27 mouse cellular contexts compared by ENCODE assay signal in the genomic region with DNA sequence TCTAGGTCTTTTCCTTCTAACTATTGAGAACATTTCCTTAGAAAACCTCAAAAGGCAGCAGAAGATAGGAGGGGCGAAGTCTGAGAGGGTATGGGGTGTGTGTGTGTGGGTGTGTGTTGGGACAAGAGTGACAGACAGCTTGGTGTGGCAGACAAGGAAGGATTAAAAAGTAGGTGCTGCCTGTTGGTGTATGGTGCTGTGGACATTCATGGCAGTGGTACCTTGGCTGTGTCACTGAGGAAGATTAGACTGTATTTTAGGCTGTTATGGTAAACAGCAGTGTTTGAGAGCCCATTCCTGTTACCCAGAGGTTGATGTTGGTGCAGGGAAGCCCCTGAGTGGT.
DNase-seq lines count a peak whose midpoint lies in the region; ATAC-seq and TF ChIP-seq lines count a peak whose summit lies in the region.
"Had no signal": no experiment of that assay in that cellular context is flagged by ENCODE, and none has a peak within 500 bp of the region (broad histone marks: within the 10 kb centered on the region; RNA-seq: fewer than 3 reads in every experiment).

No protein-coding gene starts in this region.

- H3K4me1 ChIP-seq in limb, embryonic 11.5 days (ENCODE audit: control insufficient read depth, insufficient read depth, low read length) = no peaks in the 10 kb centered on the region
- H3K4me1 ChIP-seq in limb, embryonic 10.5 days = no peaks in the 10 kb centered on the region
- H3K4me1 ChIP-seq in lung, embryonic 16.5 days (replicated peaks; ENCODE audit: control insufficient read depth, insufficient read depth, low read length) = peaks cover 6% of the 10 kb centered on the region; the same call in 1 of the 2 replicates
- H3K4me1 ChIP-seq in stomach, embryonic 16.5 days (ENCODE audit: control insufficient read depth, insufficient read depth, low read length) = no peaks in the 10 kb centered on the region
- no peaks in the 10 kb centered on the region for H3K4me1 ChIP-seq in stomach, postnatal 0 days (replicated peaks; ENCODE audit: control insufficient read depth, insufficient read depth)
- H3K4me1 ChIP-seq: forebrain, embryonic 10.5 days; forebrain, embryonic 13.5 days; heart, embryonic 15.5 days; hindbrain, embryonic 10.5 days had no signal

- no peak overlapping the region for H3K9ac ChIP-seq in limb, embryonic 11.5 days (ENCODE audit: low read length)
- no peak overlapping the region for H3K9ac ChIP-seq in lung, embryonic 16.5 days (ENCODE audit: low read length)
- H3K9ac ChIP-seq in stomach, embryonic 16.5 days (ENCODE audit: low read length) = no peak overlapping the region
- no peak overlapping the region for H3K9ac ChIP-seq in stomach, postnatal 0 days (ENCODE audit: low read length)
- H3K9ac ChIP-seq: forebrain, embryonic 13.5 days; heart, embryonic 12.5 days; heart, embryonic 15.5 days; hindbrain, embryonic 14.5 days had no signal

- H3K27me3 ChIP-seq in limb, embryonic 11.5 days (ENCODE audit: control insufficient read depth, insufficient read depth, low read length) = no peaks in the 10 kb centered on the region
- no peaks in the 10 kb centered on the region for H3K27me3 ChIP-seq in limb, embryonic 10.5 days (ENCODE audit: low read depth, poor library complexity, severe bottlenecking)
- H3K27me3 ChIP-seq in lung, embryonic 16.5 days (ENCODE audit: control insufficient read depth, insufficient read depth, low read depth, low read length) = no peaks in the 10 kb centered on the region
- H3K27me3 ChIP-seq in stomach, embryonic 16.5 days (ENCODE audit: control insufficient read depth, insufficient read depth, low read length) = no peaks in the 10 kb centered on the region
- no peaks in the 10 kb centered on the region for H3K27me3 ChIP-seq in stomach, postnatal 0 days (ENCODE audit: control insufficient read depth, insufficient read depth, low read length)
- H3K27me3 ChIP-seq: forebrain, embryonic 13.5 days; heart, embryonic 12.5 days; heart, embryonic 15.5 days had no signal

- TF ChIP-seq CTCF in stomach, postnatal 0 days (IDR thresholded peaks at IDR 0.05; ENCODE audit: low read depth) = no peak

- WGBS in limb, embryonic 11.5 days = 84% methylated on average over 1 of the region's 1 CpGs
- 90% methylated on average over 1 of the region's 1 CpGs for WGBS in limb, embryonic 10.5 days
- 60% methylated on average over 1 of the region's 1 CpGs for WGBS in lung, embryonic 16.5 days
- WGBS in stomach, embryonic 16.5 days = 71% methylated on average over 1 of the region's 1 CpGs
- WGBS in stomach, postnatal 0 days = 73% methylated on average over 1 of the region's 1 CpGs

- ATAC-seq in limb, embryonic 11.5 days (ENCODE audit: insufficient number of reproducible peaks, low FRiP score, low TSS enrichment, low read depth) = no peak
- peak; percentile 72 for ATAC-seq in lung, embryonic 16.5 days (ENCODE audit: low read depth)
- ATAC-seq in stomach, embryonic 16.5 days (ENCODE audit: insufficient read depth, low FRiP score) = 0 out of 2 replicates have a peak, but pooled peaks have one; percentile 50
- ATAC-seq in stomach, postnatal 0 days (ENCODE audit: low FRiP score, low TSS enrichment) = no peak
- ATAC-seq in megakaryocyte-erythroid progenitor cell, adult 5-6 weeks (replicated peaks; ENCODE audit: low FRiP score, low TSS enrichment, poor library complexity, severe bottlenecking) = 0 out of 2 replicates have a peak, but pooled peaks have one; percentile 57
- ATAC-seq: activated CD4-positive, CD25-positive, alpha-beta regulatory T cell, adult 4 months; CD4-positive, CD25-positive, alpha-beta regulatory T cell, adult 4 months; forebrain, embryonic 13.5 days; forebrain, embryonic 16.5 days had no signal

- H3K27ac ChIP-seq in limb, embryonic 11.5 days (replicated peaks; ENCODE audit: low read depth, low read length) = no peak overlapping the region
- no peak overlapping the region for H3K27ac ChIP-seq in limb, embryonic 10.5 days
- H3K27ac ChIP-seq in lung, embryonic 16.5 days (ENCODE audit: low read length) = peak overlapping the region; percentile 87
- peak overlapping the region; percentile 33; the same call in 1 of the 2 replicates for H3K27ac ChIP-seq in stomach, embryonic 16.5 days (ENCODE audit: low read length)
- H3K27ac ChIP-seq in stomach, postnatal 0 days (replicated peaks) = no peak overlapping the region
- H3K27ac ChIP-seq: forebrain, embryonic 10.5 days; forebrain, embryonic 13.5 days; heart, embryonic 15.5 days; hindbrain, embryonic 10.5 days; hindbrain, embryonic 14.5 days had no signal

- H3K4me3 ChIP-seq in limb, embryonic 11.5 days (ENCODE audit: low read depth, low read length) = no peak overlapping the region
- H3K4me3 ChIP-seq in limb, embryonic 10.5 days = no peak overlapping the region
- H3K4me3 ChIP-seq in lung, embryonic 16.5 days (ENCODE audit: low read length) = no peak overlapping the region
- H3K4me3 ChIP-seq in stomach, embryonic 16.5 days (replicated peaks; ENCODE audit: low read length) = no peak overlapping the region
- H3K4me3 ChIP-seq in stomach, postnatal 0 days (ENCODE audit: low read depth, low read length) = no peak overlapping the region
- H3K4me3 ChIP-seq: forebrain, embryonic 10.5 days; forebrain, embryonic 13.5 days; heart, embryonic 12.5 days; heart, embryonic 15.5 days; hindbrain, embryonic 10.5 days had no signal

- H3K9me3 ChIP-seq in limb, embryonic 11.5 days (ENCODE audit: control insufficient read depth, low read length) = no peaks in the 10 kb centered on the region
- H3K9me3 ChIP-seq in limb, embryonic 10.5 days (replicated peaks) = no peaks in the 10 kb centered on the region
- no peaks in the 10 kb centered on the region for H3K9me3 ChIP-seq in lung, embryonic 16.5 days (ENCODE audit: control insufficient read depth, low read length)
- peaks cover 7% of the 10 kb centered on the region; the same call in 1 of the 2 replicates for H3K9me3 ChIP-seq in stomach, embryonic 16.5 days (replicated peaks; ENCODE audit: control insufficient read depth, low read length)
- H3K9me3 ChIP-seq in stomach, postnatal 0 days (ENCODE audit: control insufficient read depth, low read length) = no peaks in the 10 kb centered on the region
- H3K9me3 ChIP-seq: forebrain, embryonic 10.5 days; forebrain, embryonic 13.5 days; heart, embryonic 12.5 days; heart, embryonic 15.5 days; hindbrain, embryonic 10.5 days had no signal

- no peaks in the 10 kb centered on the region for H3K36me3 ChIP-seq in limb, embryonic 11.5 days (ENCODE audit: control insufficient read depth, insufficient read depth, low read length)
- peaks cover 12% of the 10 kb centered on the region; the same call in 1 of the 2 replicates for H3K36me3 ChIP-seq in limb, embryonic 10.5 days
- 0 out of 2 replicates have a peak, but pooled peaks cover 3% of the 10 kb centered on the region for H3K36me3 ChIP-seq in lung, embryonic 16.5 days (ENCODE audit: control insufficient read depth, insufficient read depth, low read length)
- 0 out of 2 replicates have a peak, but pooled peaks cover 2% of the 10 kb centered on the region for H3K36me3 ChIP-seq in stomach, embryonic 16.5 days (ENCODE audit: control insufficient read depth, insufficient read depth, low read length)
- H3K36me3 ChIP-seq in stomach, postnatal 0 days (ENCODE audit: control insufficient read depth, insufficient read depth, low read length) = no peaks in the 10 kb centered on the region

- TF ChIP-seq EP300 in stomach, postnatal 0 days (optimal IDR thresholded peaks at IDR 0.05) = no peak

- H3K4me2 ChIP-seq in limb, embryonic 11.5 days (ENCODE audit: low read depth, severe bottlenecking) = no peak overlapping the region
- H3K4me2 ChIP-seq in lung, embryonic 16.5 days (ENCODE audit: low read depth, low read length) = 0 out of 2 replicates have a peak overlapping the region, but pooled peaks have one; percentile 5
- H3K4me2 ChIP-seq in stomach, embryonic 16.5 days (ENCODE audit: low read depth, low read length) = no peak overlapping the region
- H3K4me2 ChIP-seq in stomach, postnatal 0 days (replicated peaks; ENCODE audit: low read depth) = no peak overlapping the region
- H3K4me2 ChIP-seq: forebrain, embryonic 13.5 days; heart, embryonic 12.5 days; heart, embryonic 15.5 days; hindbrain, embryonic 14.5 days had no signal

- DNase-seq in limb, embryonic 11.5 days (ENCODE audit: low spot score) = peak; percentile 6
- DNase-seq in limb, embryonic 10.5 days (ENCODE audit: low spot score) = no peak
- DNase-seq in lung, postnatal 4 days = no peak
- DNase-seq in stomach, postnatal 0 days (ENCODE audit: low spot score) = no peak
- DNase-seq in retina, embryonic 14.5 days (ENCODE audit: low spot score) = no peak
- DNase-seq: adrenal gland, adult 8-10 months; adrenal gland, postnatal 25 days; cerebellum, adult 11-12 months; cerebellum, adult 8-10 months; cerebellum, postnatal 10 days; cerebellum, postnatal 36 days; gastrocnemius, postnatal 10 days; gastrocnemius, postnatal 36 days; heart, postnatal 10 days; heart, postnatal 36 days had no signal

Comparison
In these comparisons a context has a peak if more than half of its experiments do, and no peak if none do; other contexts are left out.
1. ATAC-seq: peak in lung, embryonic 16.5 days (single experiment), stomach, embryonic 16.5 days (single experiment) and megakaryocyte-erythroid progenitor cell, adult 5-6 weeks (single experiment); none in limb, embryonic 11.5 days (single experiment) and stomach, postnatal 0 days (single experiment).
2. H3K27ac ChIP-seq: peak in lung, embryonic 16.5 days (single experiment) and stomach, embryonic 16.5 days (single experiment); none in limb, embryonic 11.5 days (single experiment), limb, embryonic 10.5 days (single experiment) and stomach, postnatal 0 days (single experiment).